Mouse (Mus musculus) lung, postnatal 10 days (tissue): ENCODE results near the gene Mocs1.

Experiments
- DNase-seq: peaks from one replicate; pipeline ENCODE4 v3.0.0; 2021

The Mocs1 gene

GRCm38 (mm10) chr17:49428239-49428688, at the start of gene Mocs1:
TSS of gene Mocs1 (plus strand) at chr17:49428362.
- DNase-seq: peak; percentile 99

- DNase-seq: no peak
These were observed 48.5 kb upstream of the Mocs1 start for GRCm38 (mm10) chr17:49379645-49380044.

DNA sequence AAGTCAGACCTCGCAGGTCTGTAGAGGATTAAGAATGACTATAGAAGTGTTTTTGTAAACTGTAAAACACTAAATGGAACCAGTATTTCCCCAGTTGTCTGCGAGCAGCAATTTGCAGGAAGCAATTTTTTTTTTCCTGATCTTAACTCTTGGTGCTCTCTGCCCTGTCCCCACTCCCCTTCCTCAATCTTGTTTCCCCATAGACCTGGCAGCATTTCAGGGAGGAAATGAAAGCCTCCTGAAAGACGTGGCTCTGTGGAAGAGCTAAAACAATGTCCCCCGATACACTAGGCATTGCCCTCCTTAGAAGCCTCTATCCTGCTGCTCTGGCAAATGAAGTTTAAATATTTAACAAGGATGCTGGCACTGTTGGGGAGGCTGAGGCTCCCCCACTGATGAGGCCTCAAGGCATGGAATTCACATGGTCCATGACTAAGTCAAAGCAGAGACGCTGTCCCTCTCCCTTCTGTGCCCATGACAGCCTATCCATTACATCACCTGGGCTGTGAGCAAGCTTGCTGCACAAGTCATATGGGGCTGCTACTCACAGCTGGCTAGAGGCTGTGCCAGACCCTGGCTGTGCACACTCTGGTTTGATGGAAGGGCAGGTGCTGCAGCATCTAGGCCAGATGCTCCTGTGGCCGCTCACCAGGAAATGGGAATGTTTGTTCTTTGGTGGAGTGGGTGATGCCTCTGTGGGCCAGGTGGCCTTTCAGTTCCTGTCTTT, 43.8 kb upstream of the Mocs1 start:
- DNase-seq: no peak

GRCm38 (mm10) chr17:49387741-49388140, 40.4 kb upstream of the Mocs1 start:
- DNase-seq: no peak

- DNase-seq: no peak
These were observed 35.4 kb upstream of the Mocs1 start for GRCm38 (mm10) chr17:49392751-49393150.

DNA sequence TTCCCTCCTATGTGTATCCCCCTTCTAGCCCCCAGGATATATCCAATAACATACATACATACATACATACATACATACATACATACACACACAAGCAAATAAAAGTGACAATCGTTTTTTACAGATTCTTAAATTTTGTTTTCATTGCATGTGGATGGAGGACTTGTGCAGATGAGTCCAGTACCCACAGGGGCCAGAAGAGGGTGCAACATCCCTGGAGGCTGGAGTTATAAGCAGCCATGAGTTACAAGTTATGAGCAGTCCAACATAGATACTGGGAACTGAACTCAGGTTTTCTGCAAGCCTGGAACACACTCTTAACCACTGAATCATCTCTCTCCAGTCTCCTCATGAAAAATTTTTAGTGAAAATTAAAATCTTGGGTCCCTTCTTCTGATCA, 33.3 kb upstream of the Mocs1 start:
- DNase-seq: peak; percentile 24

- DNase-seq: no peak
These were observed 28.6 kb upstream of the Mocs1 start for GRCm38 (mm10) chr17:49399605-49400004.

DNA sequence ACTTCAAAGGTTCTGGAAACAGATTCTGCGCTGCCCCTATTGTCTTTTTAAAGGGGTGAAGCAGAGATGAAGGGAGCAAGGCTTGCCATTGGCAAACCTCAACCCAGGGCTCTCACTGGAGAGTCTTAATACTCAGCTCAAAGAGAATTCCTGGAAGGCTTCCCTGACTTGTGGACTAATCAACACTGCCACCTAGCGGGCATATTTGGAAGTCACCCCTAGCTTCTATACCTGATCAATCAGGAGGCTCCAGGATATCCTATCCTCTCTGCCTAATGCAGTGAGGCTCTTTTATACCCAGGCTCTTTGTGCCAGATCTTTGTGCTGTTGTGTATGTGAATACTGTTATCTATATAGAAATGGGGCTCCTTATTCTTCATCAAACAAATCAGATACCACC, 28.0 kb upstream of the Mocs1 start:
- DNase-seq: peak; percentile 78

GRCm38 (mm10) chr17:49403151-49403550, 25.0 kb upstream of the Mocs1 start:
- DNase-seq: no peak

- no peak for DNase-seq
These were observed 22.2 kb upstream of the Mocs1 start for GRCm38 (mm10) chr17:49405927-49406326.

- DNase-seq: no peak
These were observed 15.2 kb upstream of the Mocs1 start for GRCm38 (mm10) chr17:49412974-49413373.

DNA sequence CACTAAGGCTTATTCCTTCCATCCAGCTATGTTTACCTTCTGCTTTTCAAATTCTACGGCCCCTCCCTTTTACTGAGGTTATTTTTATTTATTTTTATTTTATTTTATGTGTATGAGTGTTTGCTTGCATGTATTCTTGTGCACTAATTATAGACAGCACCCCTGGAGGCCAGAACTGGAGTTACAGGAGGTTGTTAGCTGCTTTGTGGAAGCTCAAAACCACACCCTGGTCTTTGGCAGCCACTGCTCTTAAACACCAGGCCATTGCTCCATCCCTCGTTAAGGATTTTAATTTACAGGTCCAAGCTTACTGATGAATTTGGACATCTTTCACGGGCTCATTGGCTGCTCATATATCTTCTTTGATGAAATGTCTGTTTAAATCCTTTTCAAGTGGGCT, 14.6 kb upstream of the Mocs1 start:
- DNase-seq: no peak

DNA sequence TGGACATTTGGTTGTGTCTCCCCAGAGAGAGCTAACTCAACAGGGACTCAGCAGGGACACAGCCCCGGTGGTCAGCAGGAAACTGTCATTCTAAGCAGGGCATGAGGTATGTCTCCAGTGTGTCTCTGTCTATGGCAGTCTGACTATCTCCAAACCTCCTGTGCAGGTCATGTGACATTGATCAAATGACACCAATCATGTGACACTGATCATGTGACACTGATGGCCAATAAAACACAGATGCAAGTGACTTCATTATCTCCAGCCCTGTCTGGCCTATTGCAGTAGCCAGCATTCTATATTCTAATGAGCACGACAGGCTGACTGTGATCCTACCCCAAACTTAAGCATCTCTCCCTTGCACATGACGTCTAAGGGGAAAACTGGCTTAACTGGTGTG, 11.9 kb upstream of the Mocs1 start:
- no peak for DNase-seq

DNA sequence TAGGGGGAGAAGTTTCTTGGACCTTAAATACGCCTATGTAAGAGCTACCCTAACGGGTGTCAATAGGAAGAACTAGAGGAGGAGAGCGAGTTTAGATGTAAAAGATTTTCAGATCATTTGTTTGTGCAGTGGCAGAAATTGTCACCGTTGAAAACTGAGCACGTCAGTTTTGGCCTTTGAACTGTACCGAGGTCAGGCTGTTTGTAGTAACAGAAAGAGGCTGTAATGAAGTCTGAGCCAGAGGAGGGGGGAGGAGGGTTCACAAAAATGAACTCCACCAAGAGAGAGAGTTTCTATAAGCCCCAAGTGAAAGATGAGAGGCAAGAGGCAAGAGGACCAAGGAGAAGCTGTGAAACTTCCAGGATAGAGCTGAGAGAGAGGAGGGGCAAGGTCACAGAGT, 8.3 kb upstream of the Mocs1 start:
- DNase-seq: no peak

- DNase-seq: no peak
These were observed 5.7 kb upstream of the Mocs1 start for GRCm38 (mm10) chr17:49422286-49423066.

DNA sequence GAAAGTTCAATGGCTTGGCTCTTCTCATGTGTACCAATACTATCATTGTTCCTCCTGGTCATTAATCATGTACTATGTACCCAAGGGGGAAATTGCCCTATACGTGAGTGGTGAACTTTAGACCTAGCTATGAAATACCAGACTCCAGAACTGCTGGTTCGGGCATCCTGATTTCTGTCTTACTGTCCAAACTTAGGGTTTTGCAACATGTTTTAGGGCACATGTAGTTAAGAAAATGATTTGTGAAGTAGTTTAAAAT, 5.2 kb upstream of the Mocs1 start:
- DNase-seq: no peak

DNA sequence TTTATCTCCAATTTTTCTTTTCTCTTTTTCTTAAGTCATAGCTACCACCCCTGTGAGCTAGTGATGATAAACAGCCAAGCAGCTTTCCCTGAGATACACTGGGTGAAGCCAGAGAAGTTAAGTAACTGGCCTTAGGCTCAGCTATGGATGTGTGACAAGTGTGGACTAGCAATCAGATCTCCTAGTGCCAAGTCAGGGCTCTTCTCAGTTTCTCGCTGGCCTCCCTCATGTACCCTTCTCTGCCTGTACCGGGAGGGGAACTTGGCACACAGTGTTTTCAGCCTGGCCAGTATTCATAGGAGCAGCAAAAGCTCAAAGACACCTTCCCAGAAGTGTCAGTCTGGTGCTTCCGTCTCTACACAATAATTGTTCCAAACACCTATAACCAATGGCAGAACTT, 4.3 kb upstream of the Mocs1 start:
- no peak for DNase-seq

DNA sequence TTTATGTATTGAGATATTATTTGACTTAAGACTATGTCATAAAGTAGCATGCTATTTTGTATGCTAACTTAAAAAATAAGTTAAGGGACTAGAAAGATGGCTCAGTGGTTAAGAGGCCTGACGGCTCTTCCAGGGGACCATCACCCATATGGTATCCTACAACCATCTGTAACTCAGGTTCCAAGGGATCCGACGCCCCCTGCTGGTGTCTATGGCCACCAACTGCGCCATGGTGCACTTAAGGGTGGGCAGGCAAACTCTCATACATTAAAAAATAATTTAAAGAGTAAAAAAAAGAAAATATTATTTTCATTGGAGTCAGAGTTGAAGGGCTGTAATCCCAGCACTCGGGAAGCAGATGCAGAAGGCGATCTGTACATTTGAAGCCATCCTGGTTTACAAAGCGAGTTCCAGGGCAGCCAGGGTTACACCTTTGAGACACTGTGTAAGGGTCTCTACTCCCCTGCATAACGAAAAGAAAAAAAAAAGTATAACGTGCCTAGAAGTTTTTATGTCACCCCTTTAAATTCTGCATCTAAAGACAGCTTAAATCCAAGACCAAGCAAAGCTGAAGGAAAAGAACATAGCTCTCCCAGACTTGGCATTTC, 427 bp upstream of the Mocs1 start:
- no peak for DNase-seq

DNA sequence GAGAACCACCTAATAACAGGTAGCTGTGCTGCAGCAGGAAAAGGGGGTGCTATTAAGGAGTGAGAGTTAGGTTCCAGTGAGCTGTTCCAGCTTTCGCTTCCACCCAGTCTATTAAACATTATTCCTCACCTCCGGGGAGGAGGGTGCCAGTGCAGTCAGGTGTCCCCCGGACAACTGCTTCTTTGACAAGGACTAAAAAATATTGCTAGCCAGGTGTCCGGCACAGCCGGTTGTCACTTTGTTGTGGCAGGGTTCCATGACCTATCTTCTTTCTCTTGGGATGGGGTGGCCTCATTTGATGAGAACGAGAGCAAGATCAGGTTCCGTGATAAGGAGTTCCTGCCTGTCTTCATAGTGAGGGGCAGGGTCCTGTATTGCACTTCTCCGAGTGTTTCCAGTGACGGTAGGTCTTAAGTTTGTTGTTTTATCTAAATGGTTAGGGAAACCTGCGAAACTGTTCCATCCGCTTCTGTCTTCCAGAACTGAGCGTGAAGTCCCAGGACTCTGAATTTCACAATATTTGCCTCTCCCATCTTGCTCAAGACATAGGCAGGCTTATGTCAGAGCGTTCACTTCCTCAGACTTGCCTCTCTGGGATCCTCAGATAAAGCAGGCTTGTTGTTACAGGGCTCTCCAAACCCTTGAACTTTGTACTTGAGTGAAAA, 721 bp downstream of the Mocs1 start:
- peak; percentile 61 for DNase-seq

- DNase-seq: no peak
These were observed 1.4 kb downstream of the Mocs1 start for GRCm38 (mm10) chr17:49429471-49430129.

GRCm38 (mm10) chr17:49430136-49430535, 2.0 kb downstream of the Mocs1 start:
- no peak for DNase-seq

- no peak for DNase-seq
These were observed 3.0 kb downstream of the Mocs1 start for GRCm38 (mm10) chr17:49431176-49431575.

DNA sequence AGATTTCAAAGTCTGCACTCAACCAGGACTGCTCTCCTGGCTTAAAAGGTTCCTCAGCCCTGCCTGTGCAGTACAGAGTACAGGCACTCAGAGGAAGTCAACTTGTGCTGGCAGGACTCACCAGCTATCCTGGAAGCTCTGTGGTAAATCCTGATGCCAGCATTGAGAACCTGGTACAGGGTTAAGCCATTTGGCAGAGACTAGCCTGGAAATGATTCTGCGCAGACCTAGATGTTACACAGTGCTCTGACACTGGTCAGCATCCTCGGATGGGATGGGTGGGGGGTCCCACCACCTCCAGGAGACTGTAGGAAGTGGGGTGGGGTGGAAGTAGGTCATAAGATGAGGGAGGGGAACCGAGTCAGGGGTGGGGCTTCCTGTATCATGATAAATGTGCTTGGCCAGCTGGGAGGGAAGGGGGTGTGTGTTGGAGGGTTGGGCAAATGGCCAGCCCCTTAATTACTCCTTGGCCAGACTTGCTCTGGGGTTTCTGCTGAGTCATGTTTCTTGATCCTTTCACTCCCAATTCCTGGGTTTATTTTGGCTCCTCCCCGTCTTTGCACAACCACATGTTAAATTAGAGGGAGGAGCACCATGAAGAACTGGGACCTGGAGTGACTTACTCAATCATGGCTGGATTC, 4.0 kb downstream of the Mocs1 start:
- peak; percentile 86 for DNase-seq
